In the genomic region with DNA sequence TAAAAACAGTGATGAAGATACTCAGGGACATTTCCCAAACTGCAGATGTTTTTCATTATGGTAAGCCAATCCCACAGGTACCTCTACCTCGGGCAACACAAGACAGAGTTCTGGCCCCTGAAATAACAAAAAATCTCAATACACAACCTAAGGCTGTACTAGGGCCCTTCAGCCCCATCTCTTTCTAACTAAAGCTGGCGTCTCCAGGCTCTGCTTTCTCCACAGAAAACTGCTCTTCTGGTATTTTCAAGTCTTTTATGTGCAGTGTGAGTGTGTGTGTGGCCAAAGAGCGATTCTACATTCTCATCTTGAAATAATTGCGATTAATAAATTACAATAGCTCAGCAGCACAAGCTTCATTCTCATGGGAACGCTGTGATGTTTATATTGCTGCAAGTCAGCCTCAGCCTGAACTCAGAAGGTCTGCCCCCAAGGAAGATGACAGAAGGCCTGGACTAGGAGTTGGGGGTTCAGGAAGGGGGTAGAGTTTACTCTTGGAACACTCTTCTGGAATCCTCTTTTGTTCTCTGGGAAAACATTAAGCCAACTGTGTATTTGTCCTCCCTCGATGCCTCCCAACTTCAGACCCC, we compare ENCODE assay signal across 24 mouse cellular contexts.
DNase-seq lines count a peak whose midpoint lies in the region; ATAC-seq lines count a peak whose summit lies in the region.
"Had no signal": no experiment of that assay in that cellular context is flagged by ENCODE, and none has a peak within 500 bp of the region (broad histone marks: within the 10 kb centered on the region; RNA-seq: fewer than 3 reads in every experiment).

No protein-coding gene starts in this region.

- H3K36me3 ChIP-seq in kidney, embryonic 14.5 days (ENCODE audit: control insufficient read depth, insufficient read depth, low read length): no peaks in the 10 kb centered on the region
- H3K36me3 ChIP-seq in embryonic facial prominence, embryonic 10.5 days (replicated peaks): no peaks in the 10 kb centered on the region
- H3K36me3 ChIP-seq in embryonic facial prominence, embryonic 14.5 days (ENCODE audit: control insufficient read depth, insufficient read depth, low read length): no peaks in the 10 kb centered on the region
- H3K36me3 ChIP-seq: forebrain, embryonic 10.5 days; forebrain, embryonic 15.5 days; heart, embryonic 10.5 days; heart, embryonic 15.5 days; liver, embryonic 15.5 days; lung, embryonic 15.5 days; midbrain, embryonic 12.5 days; neural tube, embryonic 13.5 days had no signal

- no peaks in the 10 kb centered on the region for H3K27me3 ChIP-seq in kidney, embryonic 14.5 days (ENCODE audit: control insufficient read depth, insufficient read depth, low read length)
- H3K27me3 ChIP-seq in embryonic facial prominence, embryonic 10.5 days (replicated peaks; ENCODE audit: low read depth, poor library complexity, severe bottlenecking): peaks cover 5% of the 10 kb centered on the region; the same call in 1 of the 2 replicates
- no peaks in the 10 kb centered on the region for H3K27me3 ChIP-seq in embryonic facial prominence, embryonic 14.5 days (replicated peaks; ENCODE audit: control insufficient read depth, insufficient read depth, low read length)
- H3K27me3 ChIP-seq: forebrain, embryonic 15.5 days; heart, embryonic 15.5 days; liver, embryonic 15.5 days; lung, embryonic 15.5 days; midbrain, embryonic 12.5 days; neural tube, embryonic 13.5 days; Patski had no signal

- peak overlapping the region; percentile 81 for H3K27ac ChIP-seq in kidney, embryonic 14.5 days (ENCODE audit: low read depth, low read length)
- 0 out of 2 replicates have a peak overlapping the region, but pooled peaks have one; percentile 1 for H3K27ac ChIP-seq in embryonic facial prominence, embryonic 10.5 days (replicated peaks)
- no peak overlapping the region for H3K27ac ChIP-seq in embryonic facial prominence, embryonic 14.5 days (replicated peaks; ENCODE audit: low read depth, low read length)
- H3K27ac ChIP-seq: forebrain, embryonic 10.5 days; forebrain, embryonic 15.5 days; heart, embryonic 10.5 days; heart, embryonic 15.5 days; liver, embryonic 15.5 days; lung, embryonic 15.5 days; midbrain, embryonic 12.5 days; neural tube, embryonic 13.5 days had no signal

- H3K9ac ChIP-seq in kidney, embryonic 14.5 days (ENCODE audit: low read depth, low read length): no peak overlapping the region
- no peak overlapping the region for H3K9ac ChIP-seq in embryonic facial prominence, embryonic 14.5 days (ENCODE audit: low read depth, low read length)
- H3K9ac ChIP-seq: forebrain, embryonic 15.5 days; heart, embryonic 15.5 days; liver, embryonic 15.5 days; lung, embryonic 15.5 days; midbrain, embryonic 12.5 days; neural tube, embryonic 13.5 days had no signal

- no peak for DNase-seq in kidney, adult 8-10 months
- peak; percentile 26 for DNase-seq in kidney, postnatal 14 days
- DNase-seq in kidney, postnatal 36 days: no peak
- no peak for DNase-seq in embryonic facial prominence, embryonic 10.5 days (ENCODE audit: low spot score)
- peak; percentile 79 for DNase-seq in embryonic facial prominence, embryonic 14.5 days (ENCODE audit: low spot score)
- no peak for DNase-seq in cerebellum, adult 8-10 months
- DNase-seq: adrenal gland, postnatal 10 days; cerebellum, adult 9-10 months; gastrocnemius, postnatal 25 days; heart, adult 11 months; layer of hippocampus, postnatal 36 days; left cerebral cortex, postnatal 4 days; liver had no signal

- H3K4me1 ChIP-seq in kidney, embryonic 14.5 days (ENCODE audit: control insufficient read depth, insufficient read depth, low read length): no peaks in the 10 kb centered on the region
- H3K4me1 ChIP-seq in embryonic facial prominence, embryonic 10.5 days: peaks cover 12% of the 10 kb centered on the region
- H3K4me1 ChIP-seq in embryonic facial prominence, embryonic 14.5 days (ENCODE audit: control insufficient read depth, insufficient read depth, low read length): peaks cover 11% of the 10 kb centered on the region
- H3K4me1 ChIP-seq: heart, embryonic 10.5 days; heart, embryonic 15.5 days; liver, embryonic 15.5 days; midbrain, embryonic 12.5 days had no signal

- 56% methylated on average over 6 of the region's 6 CpGs for WGBS in kidney, embryonic 14.5 days
- WGBS in embryonic facial prominence, embryonic 10.5 days: 67% methylated on average over 6 of the region's 6 CpGs
- WGBS in embryonic facial prominence, embryonic 14.5 days: 49% methylated on average over 6 of the region's 6 CpGs

- no peak overlapping the region for H3K4me2 ChIP-seq in kidney, embryonic 14.5 days (replicated peaks; ENCODE audit: low read depth, low read length)
- H3K4me2 ChIP-seq in embryonic facial prominence, embryonic 14.5 days (ENCODE audit: low read depth, low read length): no peak overlapping the region
- H3K4me2 ChIP-seq: forebrain, embryonic 15.5 days; heart, embryonic 15.5 days; liver, embryonic 15.5 days; lung, embryonic 15.5 days; midbrain, embryonic 12.5 days; neural tube, embryonic 13.5 days had no signal

- H3K4me3 ChIP-seq in kidney, embryonic 14.5 days (ENCODE audit: low read length): no peak overlapping the region
- no peak overlapping the region for H3K4me3 ChIP-seq in embryonic facial prominence, embryonic 10.5 days
- no peak overlapping the region for H3K4me3 ChIP-seq in embryonic facial prominence, embryonic 14.5 days (ENCODE audit: low read depth, low read length)
- H3K4me3 ChIP-seq: forebrain, embryonic 10.5 days; forebrain, embryonic 15.5 days; heart, embryonic 10.5 days; heart, embryonic 15.5 days; liver, embryonic 15.5 days; lung, embryonic 15.5 days; midbrain, embryonic 12.5 days; neural tube, embryonic 13.5 days had no signal

- no peaks in the 10 kb centered on the region for H3K9me3 ChIP-seq in kidney, embryonic 14.5 days (ENCODE audit: control insufficient read depth, low read length)
- no peaks in the 10 kb centered on the region for H3K9me3 ChIP-seq in embryonic facial prominence, embryonic 10.5 days
- H3K9me3 ChIP-seq in embryonic facial prominence, embryonic 14.5 days (ENCODE audit: control insufficient read depth, low read length): no peaks in the 10 kb centered on the region
- H3K9me3 ChIP-seq: forebrain, embryonic 10.5 days; forebrain, embryonic 15.5 days; heart, embryonic 10.5 days; heart, embryonic 15.5 days; liver, embryonic 15.5 days; lung, embryonic 15.5 days; midbrain, embryonic 12.5 days; neural tube, embryonic 13.5 days had no signal

- ATAC-seq in kidney, embryonic 14.5 days (ENCODE audit: low FRiP score, low TSS enrichment): peak; percentile 85
- no peak for ATAC-seq in embryonic facial prominence, embryonic 14.5 days (ENCODE audit: low read depth)
- ATAC-seq: forebrain, embryonic 15.5 days; hindbrain, embryonic 16.5 days; Patski had no signal

Comparison
In these comparisons a context has a peak if more than half of its experiments do, and no peak if none do; other contexts are left out.
1. DNase-seq: peak in kidney, postnatal 14 days (single experiment) and embryonic facial prominence, embryonic 14.5 days (single experiment); none in kidney, adult 8-10 months (0 of 2), kidney, postnatal 36 days (0 of 2), embryonic facial prominence, embryonic 10.5 days (single experiment) and cerebellum, adult 8-10 months (single experiment).